Mouse (Mus musculus) right cerebral cortex, postnatal 36 days (tissue): ENCODE data around the gene Tbc1d23.
A peak's percentile ranks its signal among the peaks of the same experiment; 100 is the strongest.
"Not testable (repeated sequence)": the region's sequence is repeated elsewhere in the genome, so short reads cannot be mapped to it uniquely, and the experiment has no call there.

Experiments
- DNase-seq, 2 experiments: peaks; one replicate each; pipeline ENCODE4 v3.0.0; 2022; ENCODE audit warnings: low spot score in 2 of 2, mixed read lengths in 1 of 2

Gene Tbc1d23

DNA sequence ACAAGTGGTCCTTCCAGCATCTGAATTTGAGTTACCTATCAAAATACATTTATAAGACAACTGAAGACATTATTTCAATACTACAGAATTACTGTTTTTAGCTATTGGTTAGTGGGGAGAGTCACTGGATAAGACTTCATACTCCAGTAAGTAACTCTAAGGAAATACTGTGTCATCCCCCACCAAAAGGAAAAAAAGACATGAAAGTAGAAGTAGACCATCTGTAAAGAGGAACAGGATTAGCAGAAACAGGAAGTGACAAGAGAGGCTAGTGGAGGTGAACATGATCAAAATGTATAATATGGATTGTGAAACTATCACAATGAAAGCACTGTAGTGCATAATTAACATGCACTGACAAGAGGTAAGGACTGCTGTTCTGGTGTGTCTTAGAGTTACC is 15.3 kb downstream of the Tbc1d23 start:
- no peak for DNase-seq

GRCm38 (mm10) chr16:57211037-57211436 is 20.3 kb downstream of the Tbc1d23 start:
- DNase-seq: no peak

- no peak for DNase-seq
Observed at GRCm38 (mm10) chr16:57208342-57208741, 23.0 kb downstream of the Tbc1d23 start.

- DNase-seq: no peak
Observed at GRCm38 (mm10) chr16:57197281-57197680, 34.0 kb downstream of the Tbc1d23 start.

GRCm38 (mm10) chr16:57196590-57196989 is 34.7 kb downstream of the Tbc1d23 start:
- DNase-seq: no peak

- no peak for DNase-seq
Observed at GRCm38 (mm10) chr16:57191214-57191613, 40.1 kb downstream of the Tbc1d23 start.

GRCm38 (mm10) chr16:57190390-57190789 is 40.9 kb downstream of the Tbc1d23 start:
- DNase-seq: no peak

- DNase-seq: no peak
Observed at GRCm38 (mm10) chr16:57189493-57189892, 41.8 kb downstream of the Tbc1d23 start.

DNA sequence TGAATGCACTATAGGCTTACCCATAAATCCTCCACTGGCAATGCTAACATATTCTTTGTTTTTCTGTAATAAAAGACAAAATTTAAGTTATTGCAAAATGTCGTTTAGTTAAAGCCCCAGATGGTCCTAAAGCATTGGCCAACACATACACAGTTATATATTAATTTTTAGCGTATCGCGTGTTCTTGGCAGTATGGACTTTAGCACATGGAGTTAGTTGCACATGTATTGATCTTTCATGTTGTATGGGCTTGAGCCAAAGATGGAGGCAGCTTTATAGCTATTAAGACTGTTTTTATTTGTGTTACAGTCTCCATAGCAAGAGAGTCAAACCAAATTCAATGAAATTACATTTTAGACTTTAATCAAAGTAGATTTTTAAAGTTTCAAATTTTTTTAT is 44.7 kb downstream of the Tbc1d23 start:
- no peak for DNase-seq

- DNase-seq: no peak
Observed at GRCm38 (mm10) chr16:57182037-57182436, 49.3 kb downstream of the Tbc1d23 start.

- peak in 1 of 2 experiments; percentile 35 for DNase-seq
Observed at GRCm38 (mm10) chr16:57181180-57181579, 50.1 kb downstream of the Tbc1d23 start.

DNA sequence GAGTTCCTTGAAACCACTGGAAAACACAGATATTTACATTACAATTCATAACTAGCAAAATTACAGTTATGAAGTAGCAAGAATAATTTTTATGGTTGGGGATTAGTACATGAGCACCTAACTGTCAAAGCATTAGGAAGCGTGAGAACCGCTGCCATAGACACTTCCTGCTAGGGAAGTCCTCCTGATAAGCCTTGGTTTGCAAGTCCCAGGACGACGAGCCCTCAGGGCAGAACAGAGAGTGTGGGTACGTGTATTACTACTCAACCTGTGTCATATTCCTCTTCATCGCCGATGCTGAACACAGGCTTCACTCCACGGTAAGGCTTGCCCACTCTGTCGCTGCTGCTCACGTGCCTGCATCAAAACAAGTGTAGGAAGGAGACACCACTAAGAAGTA is 53.6 kb downstream of the Tbc1d23 start:
- DNase-seq: no peak

GRCm38 (mm10) chr16:57177254-57177653 is 54.0 kb downstream of the Tbc1d23 start:
- DNase-seq: no peak

DNA sequence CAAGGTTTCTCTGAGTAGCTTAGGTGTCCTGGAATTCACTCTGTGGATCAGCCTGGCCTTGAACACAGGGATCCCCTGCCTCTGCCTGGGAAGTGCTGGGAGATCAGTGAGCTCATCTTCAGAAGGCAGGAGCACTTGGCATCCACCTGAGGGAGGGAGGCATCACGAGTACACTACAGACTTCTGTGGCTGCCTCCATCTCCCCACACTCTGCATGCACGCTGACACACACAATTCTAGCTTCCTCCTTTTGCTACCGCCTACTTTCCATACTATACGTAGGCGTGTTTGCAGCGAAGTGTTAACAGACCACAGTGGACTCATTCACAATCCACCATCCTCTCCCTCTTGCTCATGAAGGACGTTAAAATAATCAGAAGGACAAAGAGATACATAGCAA is 55.0 kb downstream of the Tbc1d23 start:
- peak; percentile 72 to 83 for DNase-seq

GRCm38 (mm10) chr16:57175751-57176150 is 55.6 kb downstream of the Tbc1d23 start:
- no peak for DNase-seq

DNA sequence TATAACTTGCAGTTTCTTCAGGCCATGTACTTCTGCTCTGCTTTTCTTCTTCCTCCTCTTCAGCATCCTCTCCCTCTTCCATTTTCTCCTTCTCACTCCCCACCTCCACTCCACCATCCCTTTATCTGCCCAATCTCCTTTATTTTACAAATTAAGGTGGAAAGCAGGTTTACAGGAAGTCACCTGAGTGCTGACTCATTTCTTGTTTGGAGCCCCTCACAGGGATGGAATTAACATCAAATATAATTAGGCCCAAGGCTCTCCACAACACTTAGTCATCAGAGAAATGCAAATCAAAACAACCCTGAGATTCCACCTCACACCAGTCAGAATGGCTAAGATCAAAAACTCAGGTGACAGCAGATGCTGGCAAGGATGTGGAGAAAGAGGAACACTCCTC is 56.8 kb downstream of the Tbc1d23 start:
- DNase-seq: not testable (repeated sequence)

DNA sequence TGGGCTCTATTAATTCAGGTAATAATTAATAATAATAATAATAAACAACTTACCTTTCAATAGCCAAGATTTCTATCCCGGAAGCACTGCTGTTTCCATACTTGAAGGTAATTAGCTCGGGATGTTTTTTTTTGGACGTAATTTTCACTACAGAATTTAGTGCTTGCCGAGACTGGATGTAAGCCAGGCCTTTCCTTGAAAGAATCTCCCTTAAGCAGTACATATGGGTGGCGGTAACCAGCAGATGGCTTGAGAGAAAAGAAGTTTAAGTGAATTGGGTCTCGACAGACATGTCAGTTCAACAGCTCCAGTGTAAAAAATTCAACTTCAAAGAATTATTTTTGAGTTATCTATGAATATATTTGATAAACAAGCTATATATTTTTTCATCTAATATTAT is 59.7 kb downstream of the Tbc1d23 start:
- no peak for DNase-seq

DNA sequence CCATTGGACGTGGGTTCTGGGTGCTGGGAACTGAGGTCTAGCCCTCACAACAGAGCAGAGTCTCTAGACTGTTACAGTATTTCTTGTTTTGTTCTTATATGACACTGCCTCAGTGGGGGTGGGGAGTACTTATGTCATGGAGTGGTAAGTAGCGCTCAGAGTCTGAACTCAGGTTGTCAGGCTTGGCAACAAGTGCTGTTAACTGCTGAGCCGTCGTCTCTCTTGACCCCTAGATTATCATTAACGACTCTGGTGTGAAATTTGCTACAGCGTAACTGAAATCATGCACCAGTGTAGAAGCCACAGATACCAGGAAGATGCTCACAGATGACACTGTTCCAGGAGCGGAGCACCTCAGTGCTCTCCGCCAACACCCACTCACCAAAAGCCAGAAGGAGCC is 60.1 kb downstream of the Tbc1d23 start:
- DNase-seq: no peak

DNA sequence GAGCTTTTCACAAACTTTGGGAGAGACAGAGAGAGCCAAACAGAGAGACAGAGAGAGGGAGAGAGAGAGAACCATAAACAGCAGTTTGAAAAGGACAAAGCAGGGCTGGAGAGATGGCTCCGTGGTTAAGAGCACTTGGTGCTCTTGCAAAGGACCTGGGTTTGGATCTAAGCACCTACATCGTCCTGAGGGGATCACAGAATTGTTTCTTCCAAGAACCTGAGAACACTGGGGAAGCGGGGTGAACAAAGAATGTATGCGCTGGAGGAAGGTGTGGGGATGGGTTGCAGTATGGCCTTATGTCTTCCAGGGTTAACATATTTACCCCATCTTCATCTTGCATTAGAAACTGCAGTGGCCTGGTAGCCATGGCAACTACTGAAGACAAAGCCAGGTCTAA is 63.1 kb downstream of the Tbc1d23 start:
- no peak for DNase-seq

GRCm38 (mm10) chr16:57167514-57167912 is 63.8 kb downstream of the Tbc1d23 start:
- DNase-seq: no peak

GRCm38 (mm10) chr16:57166611-57167513 is 64.4 kb downstream of the Tbc1d23 start, which contains the start of gene Nit2:
Gene Nit2, minus strand, starts transcription at chr16:57167341.
- peak; percentile 88 to 89 for DNase-seq

DNA sequence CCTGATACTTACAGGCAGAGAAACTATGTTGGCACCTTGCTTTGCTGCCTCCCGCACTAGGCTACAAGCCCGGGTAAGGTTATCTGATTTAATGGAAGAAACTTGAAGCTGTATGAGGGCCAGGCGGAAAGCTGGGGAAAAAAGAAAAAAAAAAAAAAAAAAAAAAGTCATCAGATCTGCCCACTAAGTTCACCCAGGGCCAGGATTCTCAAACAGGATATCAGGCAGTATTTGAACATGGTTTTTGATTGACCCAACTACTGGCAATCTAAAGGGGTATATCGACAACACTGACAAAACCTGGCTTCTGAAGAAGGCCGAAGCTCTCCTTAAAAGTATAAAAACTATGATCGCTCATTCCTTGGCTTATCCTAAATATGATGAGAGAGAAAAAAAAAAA is 65.2 kb downstream of the Tbc1d23 start:
- DNase-seq: no peak

- DNase-seq: no peak
Observed at GRCm38 (mm10) chr16:57165157-57165556, 66.1 kb downstream of the Tbc1d23 start.

- DNase-seq: no peak
Observed at GRCm38 (mm10) chr16:57163694-57164093, 67.6 kb downstream of the Tbc1d23 start.
